Mouse (Mus musculus): ENCODE measurements around the gene Gjb6. TPM values are rescaled to one million over a fixed set of nuclear protein-coding genes. Genes with fewer than 3 reads are reported as not detected.
A peak's percentile ranks its signal among the peaks of the same experiment; 100 is the strongest.

Gjb6 gene
- polyA plus RNA-seq, 1 experiment: not detected

- peak within 1 kb of the TSS; percentile 61 for H3K4me3 ChIP-seq (ENCODE audit: insufficient read depth, low read depth, low read length)
- no peaks in the 10 kb centered on the region for H3K4me1 ChIP-seq (ENCODE audit: control insufficient read depth, insufficient read depth, insufficient read length, low read length)
- no peak within 1 kb of the TSS for H3K27ac ChIP-seq (replicated peaks; ENCODE audit: low read depth, low read length)
These were observed 29.0 kb downstream of the Gjb6 start, which contains the start of gene Gjb2 for GRCm38 (mm10) chr14:57104106-57105023. Gjb2 (minus strand) TSS chr14:57104702.

DNA sequence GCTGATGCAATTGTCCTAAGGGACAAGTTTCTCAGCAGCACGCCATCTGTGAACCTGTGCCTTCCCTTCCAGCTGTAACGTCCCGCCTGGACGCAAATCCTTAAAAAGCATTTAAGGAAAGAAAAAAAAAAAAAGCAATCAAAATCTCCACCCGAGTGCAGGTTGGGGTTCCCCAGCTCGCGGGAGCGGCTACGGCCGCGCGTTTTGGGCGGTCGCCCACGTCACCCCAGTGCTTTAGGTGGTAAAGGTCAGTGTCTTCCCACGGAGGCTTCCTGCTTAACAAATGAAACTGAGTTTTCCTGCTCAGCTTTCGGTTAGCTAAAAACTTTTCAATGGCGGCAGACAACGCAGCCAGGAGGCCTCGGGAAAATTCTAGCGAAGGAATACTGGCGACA lies 29.7 kb downstream of the Gjb6 start:
- Histone ChIP-seq H3K4me1 (ENCODE audit: control insufficient read depth, insufficient read depth, insufficient read length, low read length) (no peaks in the 10 kb centered on the region), H3K4me3 (ENCODE audit: insufficient read depth, low read depth, low read length) (peak overlapping the region; percentile 61), H3K27ac (replicated peaks; ENCODE audit: low read depth, low read length) (no peak overlapping the region)

DNA sequence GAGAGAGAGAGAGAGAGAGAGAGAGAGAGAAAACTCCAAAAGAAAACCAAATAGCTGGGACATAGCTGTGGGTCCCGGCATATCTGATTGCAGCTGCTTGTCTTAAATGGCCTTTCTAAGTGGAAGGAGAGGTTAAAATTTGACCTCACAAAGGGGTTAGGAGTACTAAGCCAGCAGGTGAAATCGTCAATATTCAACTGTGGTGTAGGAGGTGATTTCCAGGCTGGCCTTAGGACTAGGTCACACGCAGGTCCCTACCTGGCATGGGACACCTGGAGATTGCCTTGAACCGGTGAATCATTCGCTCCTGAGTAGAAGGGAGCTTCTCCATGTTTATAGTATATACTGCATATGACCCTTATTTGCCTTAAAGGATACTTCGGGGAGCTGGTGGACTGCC lies 30.3 kb downstream of the Gjb6 start:
- H3K4me3 ChIP-seq (ENCODE audit: insufficient read depth, low read depth, low read length): no peak overlapping the region
- no peak overlapping the region for H3K27ac ChIP-seq (replicated peaks; ENCODE audit: low read depth, low read length)
- no peaks in the 10 kb centered on the region for H3K4me1 ChIP-seq (ENCODE audit: control insufficient read depth, insufficient read depth, insufficient read length, low read length)

DNA sequence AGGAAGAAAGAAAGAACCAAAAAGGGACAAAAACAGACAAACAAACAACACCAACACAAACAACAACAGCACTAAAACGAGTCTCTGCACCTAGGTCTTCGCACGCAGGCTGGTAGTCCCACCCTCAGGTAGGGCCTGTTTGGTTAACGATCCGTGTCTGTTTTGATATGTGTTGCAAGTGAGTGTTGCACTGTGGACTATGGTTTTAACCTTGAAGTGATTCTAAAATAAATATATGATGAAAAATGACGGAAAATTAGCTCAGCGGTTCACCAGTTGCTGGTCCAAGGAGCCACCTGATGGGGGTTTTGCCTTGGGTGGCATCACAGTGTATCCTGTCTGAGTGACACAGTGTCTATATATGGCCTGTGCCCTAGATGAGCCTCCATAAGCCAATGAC lies 31.8 kb downstream of the Gjb6 start:
- H3K4me3 ChIP-seq (ENCODE audit: insufficient read depth, low read depth, low read length): no peak overlapping the region
- H3K4me1 ChIP-seq (ENCODE audit: control insufficient read depth, insufficient read depth, insufficient read length, low read length): no peaks in the 10 kb centered on the region
- H3K27ac ChIP-seq (replicated peaks; ENCODE audit: low read depth, low read length): no peak overlapping the region

DNA sequence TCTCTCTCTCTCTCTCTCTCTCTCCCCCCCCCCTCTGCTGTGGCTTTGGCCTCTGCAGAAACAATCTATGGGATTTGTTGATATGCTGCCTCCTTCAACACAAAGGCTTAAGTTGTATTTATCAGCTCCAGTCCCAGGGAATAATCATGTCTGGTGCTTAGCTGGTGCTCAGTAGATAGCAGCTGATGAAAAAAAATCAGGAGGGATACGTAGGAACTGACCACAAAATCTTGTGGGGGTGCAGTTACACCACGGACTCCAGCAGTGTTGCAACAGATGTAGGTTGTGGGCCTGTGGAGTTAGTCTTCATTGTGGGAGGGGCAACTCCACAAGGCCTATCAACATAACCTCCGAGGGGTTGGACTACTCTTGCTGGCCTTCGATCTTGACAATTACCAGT lies 37.6 kb downstream of the Gjb6 start:
- Histone ChIP-seq H3K4me3 (ENCODE audit: insufficient read depth, low read depth, low read length) (no peak overlapping the region), H3K27ac (replicated peaks; ENCODE audit: low read depth, low read length) (no peak overlapping the region), H3K4me1 (ENCODE audit: control insufficient read depth, insufficient read depth, insufficient read length, low read length) (no peaks in the 10 kb centered on the region)

DNA sequence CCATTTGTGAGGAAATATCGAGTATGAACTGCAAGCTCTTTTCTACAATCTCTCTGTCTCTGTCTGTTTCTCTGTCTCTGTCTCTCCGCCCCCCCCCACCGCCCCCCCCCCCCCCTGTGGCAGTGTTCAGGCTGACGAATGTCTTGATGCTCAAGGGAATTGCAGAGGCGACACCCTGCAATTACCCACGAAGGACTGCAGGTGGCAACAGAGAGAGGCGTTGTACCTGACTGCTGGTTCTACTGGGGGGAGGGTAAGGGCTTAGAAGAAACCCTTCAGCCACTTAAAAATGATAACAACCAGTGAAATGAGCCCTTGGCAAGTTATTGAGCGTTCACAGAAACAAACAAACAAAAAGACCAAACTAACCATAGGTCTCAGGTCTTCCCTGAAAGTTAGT lies 40.4 kb downstream of the Gjb6 start:
- no peaks in the 10 kb centered on the region for H3K4me1 ChIP-seq (ENCODE audit: control insufficient read depth, insufficient read depth, insufficient read length, low read length)
- H3K27ac ChIP-seq (replicated peaks; ENCODE audit: low read depth, low read length): no peak overlapping the region
- H3K4me3 ChIP-seq (ENCODE audit: insufficient read depth, low read depth, low read length): no peak overlapping the region

DNA sequence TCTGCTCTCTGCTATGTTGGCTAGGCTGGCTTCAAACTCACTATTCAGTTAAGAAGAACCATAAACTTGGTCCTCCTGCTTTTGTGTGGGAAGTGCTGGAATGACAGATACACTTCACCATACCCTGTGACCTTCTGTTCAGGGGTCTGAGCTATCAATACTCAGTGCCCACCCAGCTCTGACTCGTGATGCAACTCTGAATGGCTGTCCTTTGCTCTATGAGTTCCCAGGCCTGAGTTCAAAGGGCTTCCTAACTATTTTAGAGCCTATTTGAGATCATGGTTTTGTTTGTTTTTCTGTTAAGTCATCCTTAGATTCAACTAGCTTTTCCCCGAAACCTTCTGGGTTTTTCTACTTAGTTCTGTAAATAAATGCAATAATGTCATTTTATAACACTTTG lies 43.4 kb downstream of the Gjb6 start:
- H3K4me1 ChIP-seq (ENCODE audit: control insufficient read depth, insufficient read depth, insufficient read length, low read length): no peaks in the 10 kb centered on the region
- no peak overlapping the region for H3K27ac ChIP-seq (replicated peaks; ENCODE audit: low read depth, low read length)
- H3K4me3 ChIP-seq (ENCODE audit: insufficient read depth, low read depth, low read length): no peak overlapping the region

GRCm38 (mm10) chr14:57089107-57089506 lies 44.3 kb downstream of the Gjb6 start:
- Histone ChIP-seq H3K4me1 (ENCODE audit: control insufficient read depth, insufficient read depth, insufficient read length, low read length) (no peaks in the 10 kb centered on the region), H3K27ac (replicated peaks; ENCODE audit: low read depth, low read length) (no peak overlapping the region), H3K4me3 (ENCODE audit: insufficient read depth, low read depth, low read length) (no peak overlapping the region)

DNA sequence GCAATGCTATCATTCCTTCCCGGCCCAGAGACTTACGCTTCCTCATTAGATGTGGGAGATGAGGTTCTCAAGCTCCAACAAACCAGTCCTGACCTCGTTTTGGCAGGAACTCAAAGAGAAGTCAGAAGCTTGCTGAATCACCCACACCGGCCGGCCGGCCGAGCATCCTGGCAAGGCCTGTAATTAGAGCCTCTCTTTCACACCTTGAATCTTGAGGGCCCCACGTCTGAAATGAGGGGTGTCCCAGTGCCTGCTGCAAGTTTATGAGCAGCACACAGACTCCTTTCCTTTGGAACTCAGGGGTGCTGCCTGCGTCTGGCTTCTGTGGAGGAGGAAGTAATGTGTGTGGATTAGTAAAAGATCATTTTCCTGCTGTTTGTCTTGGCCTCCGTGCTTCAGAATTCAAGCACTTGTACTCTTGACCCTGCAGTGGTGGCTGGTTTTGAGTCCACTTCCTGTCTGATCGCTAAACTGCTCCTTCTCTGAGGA lies 49.2 kb downstream of the Gjb6 start:
- H3K27ac ChIP-seq (replicated peaks; ENCODE audit: low read depth, low read length): no peak overlapping the region
- no peaks in the 10 kb centered on the region for H3K4me1 ChIP-seq (ENCODE audit: control insufficient read depth, insufficient read depth, insufficient read length, low read length)
- H3K4me3 ChIP-seq (ENCODE audit: insufficient read depth, low read depth, low read length): no peak overlapping the region

- Histone ChIP-seq H3K4me1 (ENCODE audit: control insufficient read depth, insufficient read depth, insufficient read length, low read length) (no peaks in the 10 kb centered on the region), H3K4me3 (ENCODE audit: insufficient read depth, low read depth, low read length) (no peak overlapping the region), H3K27ac (replicated peaks; ENCODE audit: low read depth, low read length) (no peak overlapping the region)
These were observed 50.5 kb downstream of the Gjb6 start for GRCm38 (mm10) chr14:57082863-57083262.

DNA sequence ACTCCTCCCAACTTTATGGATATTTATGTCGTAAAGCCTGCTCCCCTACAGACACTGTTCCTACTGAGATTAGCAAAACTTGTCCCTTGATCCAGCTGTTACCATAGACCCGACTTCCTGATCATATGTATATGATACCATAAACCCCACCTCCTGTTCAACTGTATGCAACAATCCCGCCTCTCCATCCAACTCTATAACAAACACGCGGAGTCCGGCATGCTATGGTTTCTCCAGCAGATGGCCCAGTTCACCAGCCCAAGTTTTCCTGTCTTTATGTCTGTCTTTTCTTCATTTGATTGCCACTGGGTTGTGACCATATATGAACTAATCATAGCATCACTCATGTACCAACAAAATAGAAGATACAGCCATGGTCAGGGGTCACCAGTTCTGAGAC lies 57.9 kb downstream of the Gjb6 start:
- Histone ChIP-seq H3K27ac (replicated peaks; ENCODE audit: low read depth, low read length) (no peak overlapping the region), H3K4me1 (ENCODE audit: control insufficient read depth, insufficient read depth, insufficient read length, low read length) (no peaks in the 10 kb centered on the region), H3K4me3 (ENCODE audit: insufficient read depth, low read depth, low read length) (no peak overlapping the region)

Other genes starting within 250 kb of the Gjb6 start
- 19.9 and 27.3 TPM in 2 replicates for gene Zmym2, start 247.0 kb downstream of the Gjb6 start, polyA plus RNA-seq (2012; ENCODE audit: insufficient read depth, insufficient read length, missing spikeins)
- not detected in 2 replicates for gene Gja3, start 75.5 kb downstream of the Gjb6 start, polyA plus RNA-seq (2012; ENCODE audit: insufficient read depth, insufficient read length, missing spikeins)
- gene Gjb2, start 28.9 kb downstream of the Gjb6 start, polyA plus RNA-seq (2012; ENCODE audit: insufficient read depth, insufficient read length, missing spikeins): 0.55 TPM in 1 of 2 replicates, not detected in the other
- not detected in 2 replicates for gene Gm4491, start 17.7 kb downstream of the Gjb6 start, polyA plus RNA-seq (2012; ENCODE audit: insufficient read depth, insufficient read length, missing spikeins)